Mouse (Mus musculus): ENCODE results near the gene Coro1c. TPM values are rescaled to one million over a fixed set of nuclear protein-coding genes. Genes with fewer than 3 reads are reported as not detected.
A peak's percentile ranks its signal among the peaks of the same experiment; 100 is the strongest.

The Coro1c gene
- 132 and 208 TPM in 2 replicates for polyA plus RNA-seq (2012; ENCODE audit: insufficient read depth, low replicate concordance)

DNA sequence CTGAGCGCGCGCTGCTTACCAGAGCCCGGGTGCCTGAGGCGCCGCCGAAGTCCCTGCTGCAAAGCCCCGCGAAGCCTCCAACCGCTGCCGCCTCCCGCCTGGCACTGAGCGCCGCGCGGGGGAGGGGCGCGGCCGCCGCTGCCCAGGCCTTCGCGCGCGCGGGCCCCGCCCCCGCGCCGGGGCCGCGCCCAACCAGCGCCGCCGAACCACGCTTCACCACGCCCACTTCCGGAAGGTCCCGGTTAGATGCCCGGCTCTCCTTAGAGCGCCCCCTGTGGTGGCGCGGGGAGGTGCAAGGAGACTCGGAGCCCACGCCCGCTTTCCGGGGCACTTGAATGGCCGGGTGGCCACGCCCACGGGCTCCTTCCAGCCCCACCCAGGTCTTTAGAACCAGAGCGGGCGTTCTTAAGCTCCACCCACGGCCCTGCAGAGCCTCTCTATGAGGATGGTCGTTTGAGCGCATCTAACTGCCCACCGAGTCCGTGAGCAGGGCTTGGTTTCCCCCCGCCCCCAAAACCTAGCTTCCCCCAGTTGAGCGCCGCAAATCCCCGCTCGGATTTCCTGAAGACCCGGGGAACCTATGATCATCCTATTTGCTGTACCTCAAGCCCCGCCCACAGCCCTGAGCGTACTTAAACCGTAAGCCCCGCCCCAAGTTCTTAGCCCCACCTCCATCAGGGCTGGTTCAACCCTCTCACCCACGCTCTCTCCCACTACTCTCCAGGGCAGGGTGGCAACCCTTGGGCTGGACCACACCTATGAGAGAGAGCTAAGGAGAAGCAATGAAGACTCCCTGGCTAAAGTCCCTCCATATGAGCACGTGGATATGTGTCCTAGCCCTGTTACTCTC is at the start of gene Coro1c:
Gene Coro1c (minus strand): TSS at position 167 of the 850 bp plus-strand sequence.
- Histone ChIP-seq H3K27me3 (replicated peaks) (no peaks in the 10 kb centered on the region), H3K36me3 (replicated peaks; ENCODE audit: low read length) (peaks cover 15% of the 10 kb centered on the region), H3K9me3 (peaks cover 7% of the 10 kb centered on the region), H3K4me1 (peaks cover 70% of the 10 kb centered on the region), H3K4me3 (replicated peaks) (peak within 1 kb of the TSS; percentile 95)
- TF ChIP-seq GATA1 (IDR thresholded peaks at IDR 0.05; ENCODE audit: borderline replicate concordance, low read length), result no peak
- TF ChIP-seq FLI1 (IDR thresholded peaks at IDR 0.05; ENCODE audit: low read length), result no peak; the same call in 1 of the 2 replicates

DNA sequence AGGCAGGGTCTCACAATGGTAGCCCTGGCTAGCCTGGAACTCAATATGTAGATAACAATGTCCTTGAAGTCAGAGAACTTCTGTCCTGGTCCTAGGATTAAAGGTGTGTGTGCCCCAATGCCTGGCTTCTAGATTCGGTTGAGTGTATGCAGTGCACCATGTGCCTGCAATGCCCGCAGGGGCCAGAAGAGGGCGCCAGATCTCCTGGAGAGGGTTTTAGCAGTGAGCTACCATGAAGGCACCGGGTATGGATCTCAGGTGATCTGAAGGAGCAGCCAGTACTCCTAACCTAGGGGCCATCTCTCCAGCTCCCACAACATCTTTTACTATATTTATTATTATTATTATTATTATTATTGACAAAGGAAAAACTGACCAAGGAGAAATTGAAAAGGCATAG is 48.0 kb upstream of the Coro1c start:
- TF ChIP-seq FLI1 (IDR thresholded peaks at IDR 0.05; ENCODE audit: low read length) (no peak), GATA1 (IDR thresholded peaks at IDR 0.05; ENCODE audit: borderline replicate concordance, low read length) (no peak)
- H3K27me3 ChIP-seq (replicated peaks), result no peaks in the 10 kb centered on the region
- no peak overlapping the region for H3K4me3 ChIP-seq (replicated peaks)
- H3K9me3 ChIP-seq, result no peaks in the 10 kb centered on the region
- H3K4me1 ChIP-seq, result peaks cover 57% of the 10 kb centered on the region
- peaks cover 51% of the 10 kb centered on the region for H3K36me3 ChIP-seq (replicated peaks; ENCODE audit: low read length)

DNA sequence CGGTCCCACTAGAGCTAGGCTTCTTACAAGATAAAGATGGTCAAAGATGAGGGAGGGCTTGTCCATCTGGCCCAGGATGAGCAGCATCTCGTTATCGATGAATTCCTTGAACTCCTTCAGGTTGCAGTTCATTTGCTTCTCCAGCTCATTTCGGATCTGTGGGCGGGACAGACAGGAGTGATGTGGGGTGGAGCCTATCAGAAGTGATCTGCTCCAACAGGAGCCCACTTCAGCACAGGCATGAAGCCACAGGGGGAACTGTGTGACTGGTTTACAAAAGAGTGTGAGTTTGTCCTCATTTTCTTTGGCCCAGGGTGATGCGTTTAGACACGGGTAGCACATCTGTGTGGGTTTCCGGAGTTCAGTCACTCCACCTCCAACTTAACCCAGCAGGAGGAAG is 47.1 kb upstream of the Coro1c start:
- no peaks in the 10 kb centered on the region for H3K9me3 ChIP-seq
- peaks cover 60% of the 10 kb centered on the region for H3K4me1 ChIP-seq
- no peaks in the 10 kb centered on the region for H3K27me3 ChIP-seq (replicated peaks)
- H3K4me3 ChIP-seq (replicated peaks), result no peak overlapping the region
- no peak for TF ChIP-seq GATA1 (IDR thresholded peaks at IDR 0.05; ENCODE audit: borderline replicate concordance, low read length)
- TF ChIP-seq FLI1 (IDR thresholded peaks at IDR 0.05; ENCODE audit: low read length), result no peak
- peaks cover 48% of the 10 kb centered on the region for H3K36me3 ChIP-seq (replicated peaks; ENCODE audit: low read length)

DNA sequence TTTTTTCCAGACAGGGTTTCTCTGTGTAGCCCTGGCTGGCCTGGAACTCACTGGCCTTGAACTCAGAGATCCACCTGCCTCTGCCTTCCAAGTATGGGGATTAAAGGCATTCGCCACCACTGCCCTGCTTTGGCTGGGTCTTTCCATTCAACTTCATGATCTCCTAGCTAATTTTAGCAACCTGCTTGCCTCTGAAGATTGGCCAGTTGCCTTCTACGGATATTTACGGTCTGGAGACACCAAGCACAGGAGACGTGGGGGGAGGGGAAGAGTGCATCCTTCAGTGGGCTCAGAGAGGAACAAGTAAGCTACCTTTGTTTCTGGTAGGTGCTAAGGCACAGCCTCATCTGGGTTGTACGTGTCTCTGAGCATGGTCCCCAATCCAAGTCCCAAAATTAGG is 46.7 kb upstream of the Coro1c start:
- peaks cover 65% of the 10 kb centered on the region for H3K4me1 ChIP-seq
- H3K9me3 ChIP-seq, result no peaks in the 10 kb centered on the region
- no peak overlapping the region for H3K4me3 ChIP-seq (replicated peaks)
- H3K36me3 ChIP-seq (replicated peaks; ENCODE audit: low read length), result peaks cover 49% of the 10 kb centered on the region
- H3K27me3 ChIP-seq (replicated peaks), result no peaks in the 10 kb centered on the region
- TF ChIP-seq GATA1 (IDR thresholded peaks at IDR 0.05; ENCODE audit: borderline replicate concordance, low read length) (no peak), FLI1 (IDR thresholded peaks at IDR 0.05; ENCODE audit: low read length) (no peak)

DNA sequence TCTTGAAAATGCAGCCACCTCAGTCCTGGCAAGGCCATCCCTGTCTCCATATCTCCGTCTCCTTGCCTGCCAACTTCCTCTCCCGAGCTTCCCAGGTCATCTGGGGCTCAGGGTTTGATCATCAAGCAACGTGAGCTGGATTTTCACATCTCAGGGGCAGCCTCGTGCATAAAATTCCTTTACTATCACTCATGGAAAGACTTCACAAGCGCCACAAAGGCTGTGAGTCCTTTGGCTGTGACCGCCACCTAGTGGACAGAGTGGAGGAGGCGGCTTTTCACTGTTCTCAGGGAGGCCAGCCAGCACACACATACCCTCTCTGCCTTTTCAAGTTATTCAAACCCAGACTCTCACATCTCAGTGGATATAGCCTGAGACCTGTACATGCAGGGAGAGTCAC is 45.9 kb upstream of the Coro1c start:
- Histone ChIP-seq H3K27me3 (replicated peaks) (no peaks in the 10 kb centered on the region), H3K4me1 (peaks cover 70% of the 10 kb centered on the region), H3K9me3 (no peaks in the 10 kb centered on the region), H3K36me3 (replicated peaks; ENCODE audit: low read length) (peaks cover 53% of the 10 kb centered on the region), H3K4me3 (replicated peaks) (peak overlapping the region; percentile 77)
- no peak for TF ChIP-seq FLI1 (IDR thresholded peaks at IDR 0.05; ENCODE audit: low read length)
- no peak for TF ChIP-seq GATA1 (IDR thresholded peaks at IDR 0.05; ENCODE audit: borderline replicate concordance, low read length)

DNA sequence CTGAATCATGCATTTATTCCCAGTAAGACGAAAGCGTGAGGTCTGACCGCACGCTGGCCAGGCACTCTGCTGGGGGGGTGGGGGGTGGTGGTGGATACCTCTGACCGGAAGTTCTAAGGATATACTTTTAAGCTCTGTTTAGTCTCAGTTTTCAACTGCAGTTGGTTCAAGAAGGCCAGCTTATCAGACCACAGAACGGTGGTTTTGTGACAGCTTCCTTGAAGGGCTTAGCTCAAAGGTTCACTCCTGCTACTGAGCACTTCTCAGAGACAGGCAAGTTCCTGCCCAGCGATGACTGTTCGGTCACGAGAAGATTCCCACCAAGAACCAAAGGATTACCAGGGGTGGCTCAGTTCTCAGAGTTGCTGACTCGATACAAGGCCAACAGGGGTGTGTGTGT is 44.0 kb upstream of the Coro1c start:
- Histone ChIP-seq H3K4me1 (peaks cover 84% of the 10 kb centered on the region), H3K9me3 (no peaks in the 10 kb centered on the region), H3K27me3 (replicated peaks) (no peaks in the 10 kb centered on the region), H3K36me3 (replicated peaks; ENCODE audit: low read length) (peaks cover 54% of the 10 kb centered on the region), H3K4me3 (replicated peaks) (peak overlapping the region; percentile 87)
- TF ChIP-seq GATA1 (IDR thresholded peaks at IDR 0.05; ENCODE audit: borderline replicate concordance, low read length), result peak; percentile 80; the same call in 1 of the 3 replicates
- TF ChIP-seq FLI1 (IDR thresholded peaks at IDR 0.05; ENCODE audit: low read length), result peak; percentile 15; the same call in 1 of the 2 replicates

DNA sequence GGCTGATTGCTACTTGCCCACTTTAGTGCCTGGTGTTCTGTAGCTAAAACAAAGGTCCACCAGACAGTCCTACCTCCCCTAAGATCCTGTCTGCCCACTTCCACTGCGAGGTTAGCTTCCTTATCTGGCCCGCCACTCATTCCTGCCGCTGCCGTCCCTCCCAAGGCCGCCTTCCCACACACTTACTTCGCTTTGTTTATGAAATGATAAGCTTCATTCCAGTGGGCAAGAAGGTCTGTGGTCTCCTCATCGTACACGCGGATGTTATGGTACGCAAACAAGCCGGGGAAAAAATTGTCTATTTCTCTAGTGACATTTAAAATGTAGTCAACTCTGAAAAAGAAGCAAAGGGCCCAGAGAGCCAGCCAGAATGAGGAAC is 43.1 kb upstream of the Coro1c start:
- Histone ChIP-seq H3K27me3 (replicated peaks) (no peaks in the 10 kb centered on the region), H3K36me3 (replicated peaks; ENCODE audit: low read length) (peaks cover 55% of the 10 kb centered on the region), H3K4me1 (peaks cover 89% of the 10 kb centered on the region), H3K4me3 (replicated peaks) (peak overlapping the region; percentile 87), H3K9me3 (0 out of 2 replicates have a peak, but pooled peaks cover 3% of the 10 kb centered on the region)
- TF ChIP-seq FLI1 (IDR thresholded peaks at IDR 0.05; ENCODE audit: low read length) (no peak), GATA1 (IDR thresholded peaks at IDR 0.05; ENCODE audit: borderline replicate concordance, low read length) (peak; percentile 95; the same call in 2 of the 3 replicates)

DNA sequence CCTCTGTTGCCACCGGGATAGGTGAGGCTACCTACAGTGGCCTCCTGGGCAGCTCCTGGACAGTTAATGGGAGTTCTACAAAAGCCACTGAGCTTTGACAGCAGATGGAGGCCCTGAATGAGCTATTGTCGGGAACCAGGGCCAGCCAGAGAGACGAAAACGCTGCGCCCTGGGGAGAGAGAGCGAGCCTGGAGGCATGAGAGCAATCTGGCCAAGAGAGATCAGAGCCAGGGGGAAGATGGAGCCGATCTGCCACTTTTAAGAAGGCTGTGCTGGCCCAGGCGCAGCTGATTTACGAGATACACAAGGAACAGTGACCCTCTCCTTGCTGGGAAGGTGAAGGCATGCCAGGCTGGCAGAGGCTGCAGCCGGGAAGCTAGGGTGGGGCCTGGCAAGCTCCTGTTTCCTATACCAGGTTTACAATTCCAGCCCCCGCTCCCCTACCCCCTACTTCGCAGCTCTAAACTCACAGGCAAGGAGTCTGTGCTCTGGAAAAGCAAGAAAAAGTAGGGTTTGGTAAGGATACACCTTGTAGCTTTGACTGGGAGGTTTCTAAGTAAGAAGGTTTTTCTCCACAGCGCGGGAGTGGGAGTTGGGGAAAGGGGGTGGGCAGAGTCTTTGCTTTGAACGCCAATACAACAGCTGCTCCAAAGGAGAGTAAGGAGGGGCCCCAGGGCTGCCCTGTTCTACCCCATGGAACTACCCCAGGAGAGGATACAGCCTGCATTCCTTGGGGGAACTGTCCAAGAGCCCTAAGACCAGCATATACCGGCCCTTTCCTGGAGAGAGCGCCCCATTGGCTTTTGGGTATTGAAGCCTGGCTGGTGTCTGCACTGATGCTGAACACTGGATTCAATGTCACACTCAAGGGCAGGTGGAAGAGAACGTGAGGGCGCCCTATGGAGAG is 42.5 kb upstream of the Coro1c start:
- Histone ChIP-seq H3K4me1 (peaks cover 91% of the 10 kb centered on the region), H3K36me3 (replicated peaks; ENCODE audit: low read length) (peaks cover 62% of the 10 kb centered on the region), H3K9me3 (0 out of 2 replicates have a peak, but pooled peaks cover 3% of the 10 kb centered on the region), H3K27me3 (replicated peaks) (no peaks in the 10 kb centered on the region), H3K4me3 (replicated peaks) (peak overlapping the region; percentile 87)
- TF ChIP-seq FLI1 (IDR thresholded peaks at IDR 0.05; ENCODE audit: low read length) (no peak), GATA1 (IDR thresholded peaks at IDR 0.05; ENCODE audit: borderline replicate concordance, low read length) (no peak)

DNA sequence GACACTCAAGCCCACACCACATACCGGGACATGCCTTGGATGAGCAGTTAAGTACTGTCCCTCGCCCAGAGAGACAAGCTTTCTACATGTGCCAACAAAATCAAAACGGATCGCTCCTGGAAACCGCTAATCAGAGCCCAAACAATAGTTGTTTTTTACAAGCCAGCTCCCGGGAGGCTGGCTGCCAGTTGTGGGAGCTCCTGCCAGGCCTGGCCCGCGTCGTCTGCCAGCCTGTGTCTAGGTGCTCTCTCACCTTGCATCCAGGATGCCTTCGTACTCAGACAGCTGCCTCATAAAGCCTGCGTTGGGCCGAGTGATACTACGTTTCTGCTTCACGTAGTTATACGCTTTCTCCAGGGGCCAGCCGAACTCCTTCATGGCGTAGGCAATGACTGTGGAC is 41.6 kb upstream of the Coro1c start:
- Histone ChIP-seq H3K4me3 (replicated peaks) (no peak overlapping the region), H3K27me3 (replicated peaks) (no peaks in the 10 kb centered on the region), H3K4me1 (peaks cover 91% of the 10 kb centered on the region), H3K9me3 (0 out of 2 replicates have a peak, but pooled peaks cover 3% of the 10 kb centered on the region), H3K36me3 (replicated peaks; ENCODE audit: low read length) (peaks cover 60% of the 10 kb centered on the region)
- TF ChIP-seq FLI1 (IDR thresholded peaks at IDR 0.05; ENCODE audit: low read length) (no peak), GATA1 (IDR thresholded peaks at IDR 0.05; ENCODE audit: borderline replicate concordance, low read length) (no peak)

Measured in megakaryocyte, embryonic 14.5 days (primary cell).